Mouse (Mus musculus): ENCODE measurements around the gene E130309D02Rik.
A peak's percentile ranks its signal among the peaks of the same experiment; 100 is the strongest.

GRCm38 (mm10) chr5:143333872-143334271 lies 18.7 kb upstream of the E130309D02Rik start:
- TF ChIP-seq CTCF (conservative IDR thresholded peaks at IDR 0.05; ENCODE audit: insufficient read depth, insufficient read length, low read depth, low read length) (peak; percentile 82), POLR2A (IDR thresholded peaks at IDR 0.05; ENCODE audit: low read depth, low read length) (no peak)

Data from kidney, adult 2 months (tissue).